Mouse (Mus musculus): ENCODE data around the gene Gm20696.

Gene Gm20696

GRCm38 (mm10) chr6:99228336-99228870, 438.2 kb downstream of the Gm20696 start:
- no peak for DNase-seq (ENCODE audit: extremely low read depth, low read depth, low spot score)

GRCm38 (mm10) chr6:99221147-99221546, 445.4 kb downstream of the Gm20696 start:
- no peak for DNase-seq (ENCODE audit: extremely low read depth, low read depth, low spot score)

- DNase-seq (ENCODE audit: extremely low read depth, low read depth, low spot score): no peak
These were observed 446.1 kb downstream of the Gm20696 start for GRCm38 (mm10) chr6:99220472-99220871.

GRCm38 (mm10) chr6:99217846-99218245, 448.8 kb downstream of the Gm20696 start:
- DNase-seq (ENCODE audit: extremely low read depth, low read depth, low spot score): no peak

GRCm38 (mm10) chr6:99217155-99217554, 449.4 kb downstream of the Gm20696 start:
- DNase-seq (ENCODE audit: extremely low read depth, low read depth, low spot score): no peak

GRCm38 (mm10) chr6:99212461-99212860, 454.1 kb downstream of the Gm20696 start:
- DNase-seq (ENCODE audit: extremely low read depth, low read depth, low spot score): no peak

- no peak for DNase-seq (ENCODE audit: extremely low read depth, low read depth, low spot score)
These were observed 454.8 kb downstream of the Gm20696 start for GRCm38 (mm10) chr6:99211663-99212333.

- DNase-seq (ENCODE audit: extremely low read depth, low read depth, low spot score): no peak
These were observed 456.4 kb downstream of the Gm20696 start for GRCm38 (mm10) chr6:99210161-99210560.

All from fat pad, adult 2 months (tissue).